Mouse (Mus musculus): ENCODE results near the gene Pdcd1lg2.

DNA sequence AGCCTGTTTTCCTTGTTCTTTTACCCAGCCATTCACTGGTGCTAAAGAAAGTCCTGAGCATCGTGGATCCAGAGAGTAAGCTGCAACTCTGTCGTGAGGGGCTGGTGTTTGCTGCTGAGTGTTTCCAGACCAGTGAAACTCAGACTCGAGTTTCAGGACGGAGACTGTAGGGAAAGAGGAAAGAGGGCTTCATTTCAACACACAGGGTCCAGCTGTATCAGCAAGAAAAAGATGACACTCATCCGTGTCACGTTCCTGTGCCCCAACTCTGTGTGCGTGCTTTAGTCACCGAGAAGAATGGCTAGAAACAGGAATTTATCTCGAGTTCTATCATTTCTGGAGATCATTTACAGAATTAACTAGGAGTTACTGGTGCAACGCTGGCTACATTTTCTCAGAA is 77.7 kb downstream of the Pdcd1lg2 start:
- no peak for TF ChIP-seq CTCF (IDR thresholded peaks at IDR 0.05; ENCODE audit: borderline replicate concordance, control insufficient read depth, extremely low read depth, insufficient read depth, low read length, poor library complexity)
- no peak for TF ChIP-seq POLR2A (IDR thresholded peaks at IDR 0.05; ENCODE audit: control insufficient read depth, extremely low read depth, insufficient read depth, low read length, poor library complexity)

All from thymus, adult 2 months (tissue).